Mouse (Mus musculus) liver, embryonic 14.5 days (tissue): ENCODE data around the gene Arfip1. TPM values are rescaled to one million over a fixed set of nuclear protein-coding genes. Genes with fewer than 3 reads are reported as not detected.

Experiments used
- ATAC-seq: fragments of 200-750 bp; cut with Nextera tagmentation; 2 replicates; pipeline ENCODE4 v1.8.0; 2017; ENCODE audit warnings: moderate number of reproducible peaks, mild to moderate bottlenecking, moderate library complexity; ENCODE audit not compliant: insufficient read depth
- DNase-seq, 3 experiments: peaks; one replicate each; pipeline ENCODE4 v3.0.0-alpha.2; 2012 to 2013; ENCODE audit warnings: low read depth in 3 of 3, low spot score in 3 of 3
- H3K27ac ChIP-seq: fragments of 300-500 bp; sonication (generic); 2 replicates; pipeline ENCODE4 v1.5.1; 2014; ENCODE audit warnings: moderate library complexity, mild to moderate bottlenecking, control low read depth, inconsistent platforms
- H3K27me3 ChIP-seq: fragments of 300-500 bp; sonication (generic); 2 replicates; pipeline ENCODE4 v1.6.1; 2014; ENCODE audit warnings: mild to moderate bottlenecking, low read length, moderate library complexity; ENCODE audit not compliant: control insufficient read depth, insufficient read depth
- H3K36me3 ChIP-seq: fragments of 300-500 bp; sonication (generic); replicated peaks from 2 replicates; pipeline ENCODE4 v1.6.1; 2014; ENCODE audit warnings: low read depth; ENCODE audit not compliant: control insufficient read depth, insufficient read depth
- H3K4me1 ChIP-seq, 2 experiments: fragments of 200-500 bp in 1 of 2; fragments of 300-500 bp in 1 of 2; sonication (generic) in 1 of 2; replicated peaks; 2 replicates each; pipeline ENCODE4 v1.6.1; 2012 to 2014; ENCODE audit warnings: antibody characterized with exemption in 1 of 2, inconsistent platforms in 1 of 2, low read length in 1 of 2; ENCODE audit not compliant: control insufficient read depth in 2 of 2, insufficient read depth in 2 of 2
- H3K4me2 ChIP-seq: fragments of 300-500 bp; sonication (generic); 2 replicates; pipeline ENCODE4 v1.6.1; 2014; ENCODE audit warnings: low read depth, mild to moderate bottlenecking, control low read depth, moderate library complexity
- H3K4me3 ChIP-seq, 2 experiments: fragments of 200-500 bp in 1 of 2; fragments of 300-500 bp in 1 of 2; sonication (generic) in 1 of 2; 2 replicates each; pipeline ENCODE4 v1.5.1; 2012 to 2014; ENCODE audit warnings: low read depth in 2 of 2, low read length in 2 of 2, mild to moderate bottlenecking in 2 of 2, control low read depth in 1 of 2, inconsistent platforms in 1 of 2, moderate library complexity in 1 of 2; ENCODE audit not compliant: insufficient read depth in 1 of 2
- H3K9ac ChIP-seq: fragments of 300-500 bp; sonication (generic); replicated peaks from 2 replicates; pipeline ENCODE4 v1.6.1; 2014; ENCODE audit warnings: mild to moderate bottlenecking, control low read depth, moderate library complexity
- H3K9me3 ChIP-seq: fragments of 300-500 bp; sonication (generic); 2 replicates; pipeline ENCODE4 v1.6.1; 2016; ENCODE audit warnings: low read length, mixed read lengths; ENCODE audit not compliant: control insufficient read depth
- CTCF ChIP-seq: IDR thresholded peaks from 2 replicates; pipeline ENCODE4 v1.5.1; 2016; ENCODE audit warnings: antibody characterized with exemption, low read depth, control low read depth
- EP300 ChIP-seq: IDR thresholded peaks from 2 replicates; pipeline ENCODE4 v1.6.1; 2016; ENCODE audit warnings: antibody characterized with exemption, low read depth
- WGBS: fragments of 180-500 bp; shearing (Covaris S2); extraction: QIAGEN DNeasy Blood & Tissue Kit; methylation state at CpG from one replicate; pipeline ENCODE4 v1.1.7; 2014; ENCODE audit not compliant: insufficient replicate concordance; 5-methylcytosine and 5-hydroxymethylcytosine counted together
- polyA plus RNA-seq, 2 experiments: library from polyadenylated mRNA; depleted of rRNA in 1 of 2; stranded (reverse) in 1 of 2; unstranded in 1 of 2; fragments of >200 nt; fragmentation: Nextera tagmentation in 1 of 2; extraction: Ambion mirVana in 1 of 2; gene quantifications; 2 replicates each; pipeline versions ENCODE4 v1.2.1 to v1.2.3; 2012 to 2014

Gene Arfip1
- polyA plus RNA-seq, 2 experiments, result 5.3 to 12.0 TPM

- WGBS, result 62% methylated on average over 4 of the region's 4 CpGs
- ATAC-seq, result no peak
These were observed 98.1 kb downstream of the Arfip1 start for GRCm38 (mm10) chr3:84484333-84484732.

GRCm38 (mm10) chr3:84482121-84482520 is 100.3 kb downstream of the Arfip1 start:
- DNase-seq (no peak), ATAC-seq (no peak)
- H3K4me2 ChIP-seq, result no peak overlapping the region
- H3K9ac ChIP-seq, result no peak overlapping the region
- no peaks in the 10 kb centered on the region for H3K9me3 ChIP-seq
- H3K27me3 ChIP-seq, result peaks cover 16% of the 10 kb centered on the region
- no peaks in the 10 kb centered on the region for H3K36me3 ChIP-seq
- no peak overlapping the region for H3K4me3 ChIP-seq
- peaks cover 11 to 16% of the 10 kb centered on the region in 2 experiments for H3K4me1 ChIP-seq
- H3K27ac ChIP-seq, result no peak overlapping the region
- TF ChIP-seq EP300, result no peak
- no peak for TF ChIP-seq CTCF
- WGBS, result 84% methylated on average over 6 of the region's 6 CpGs

More at GRCm38 (mm10) chr3:84484333-84484732, 98.1 kb downstream of the Arfip1 start:
- DNase-seq, result no peak
- no peak overlapping the region for H3K4me2 ChIP-seq
- H3K4me3 ChIP-seq, result no peak overlapping the region
- no peak overlapping the region for H3K9ac ChIP-seq
- TF ChIP-seq CTCF (no peak), EP300 (no peak)
- H3K4me1 ChIP-seq, result peaks cover 5 to 6% of the 10 kb centered on the region in 2 experiments
- no peaks in the 10 kb centered on the region for H3K36me3 ChIP-seq
- no peak overlapping the region for H3K27ac ChIP-seq
- peaks cover 10% of the 10 kb centered on the region for H3K27me3 ChIP-seq
- no peaks in the 10 kb centered on the region for H3K9me3 ChIP-seq

- 5% methylated on average over 11 of the region's 11 CpGs for WGBS
- H3K9ac ChIP-seq, result peak overlapping the region; percentile 75
- peaks cover 2% of the 10 kb centered on the region for H3K36me3 ChIP-seq
- ATAC-seq (no peak), DNase-seq (peak in 1 of 3 experiments; percentile 54)
- 0 out of 2 replicates have a peak overlapping the region, but pooled peaks have one; percentile 63 for H3K27ac ChIP-seq
- no peaks in the 10 kb centered on the region for H3K9me3 ChIP-seq
- no peak for TF ChIP-seq EP300
- peak; percentile 81 for TF ChIP-seq CTCF
- H3K4me3 ChIP-seq, result peak overlapping the region; percentile 73 to 91
- peaks cover 17 to 20% of the 10 kb centered on the region in 2 experiments for H3K4me1 ChIP-seq
- peaks cover 18% of the 10 kb centered on the region for H3K27me3 ChIP-seq
- H3K4me2 ChIP-seq, result peak overlapping the region; percentile 87
These were observed 101.3 kb downstream of the Arfip1 start for GRCm38 (mm10) chr3:84481104-84481503.

- no peaks in the 10 kb centered on the region for H3K9me3 ChIP-seq
- H3K27ac ChIP-seq, result peak within 1 kb of the TSS; percentile 94
- H3K4me3 ChIP-seq, result peak within 1 kb of the TSS; percentile 73 to 91
- peak within 1 kb of the TSS; percentile 75 for H3K9ac ChIP-seq
- peaks cover 18% of the 10 kb centered on the region for H3K27me3 ChIP-seq
- under 1% methylated on average over 82 of the region's 82 CpGs for WGBS
- peaks cover 25 to 28% of the 10 kb centered on the region in 2 experiments for H3K4me1 ChIP-seq
- peak within 1 kb of the TSS; percentile 87 for H3K4me2 ChIP-seq
- DNase-seq, result peak in 1 of 3 experiments; percentile 59
- peak; percentile 65 for ATAC-seq
- peaks cover 6% of the 10 kb centered on the region for H3K36me3 ChIP-seq
- TF ChIP-seq CTCF (peak; percentile 42), EP300 (no peak)
These were observed 102.2 kb downstream of the Arfip1 start, which contains the start of gene Fhdc1 for GRCm38 (mm10) chr3:84480006-84480897. Gene Fhdc1 (minus strand): TSS chr3:84480429.
